Mouse (Mus musculus) embryo, embryonic 9.5 days (tissue): ENCODE results near the gene Cadm3.
A peak's percentile ranks its signal among the peaks of the same experiment; 100 is the strongest.

Experiments
- DNase-seq: peaks from one replicate; pipeline ENCODE4 v3.0.0-alpha.2; 2017; ENCODE audit errors: extremely low spot score

The Cadm3 gene

DNA sequence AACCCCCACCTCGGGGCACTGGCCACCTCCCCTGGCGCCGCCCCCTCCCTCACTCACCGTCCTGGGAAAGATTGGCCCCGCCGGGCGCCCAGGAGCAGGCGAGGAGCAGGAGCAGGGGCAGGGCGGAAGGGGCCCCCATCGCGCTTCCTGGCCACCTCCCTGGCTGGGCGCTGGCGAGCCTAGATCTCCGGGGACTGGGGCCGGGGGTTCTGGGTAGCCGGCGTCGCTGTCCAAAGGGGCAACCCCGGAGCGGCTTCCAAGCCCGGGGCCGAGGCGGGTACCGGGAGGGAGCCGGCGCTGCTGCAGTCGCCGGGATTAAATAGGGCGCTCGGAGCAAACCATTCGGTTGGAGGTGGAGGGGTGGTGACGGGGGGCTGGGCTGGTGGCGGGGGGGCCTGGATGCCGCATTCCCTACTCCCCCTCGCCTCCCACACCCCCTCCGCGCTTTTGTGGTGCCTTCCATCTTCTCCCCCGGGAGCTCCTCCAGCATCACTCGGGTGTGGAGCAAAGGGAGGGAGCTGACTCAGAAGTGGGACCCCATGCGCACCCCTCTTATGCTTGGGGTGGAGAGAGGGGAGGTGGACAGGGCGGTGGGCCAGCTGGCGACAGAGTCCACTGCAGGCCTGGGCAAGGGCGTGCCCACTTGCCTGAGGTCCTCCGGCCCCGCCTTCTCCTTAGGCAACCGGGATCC, at the start of gene Cadm3:
TSS of gene Cadm3 (minus strand) at position 340 of the 691 bp plus-strand sequence.
- DNase-seq = peak; percentile 69

DNA sequence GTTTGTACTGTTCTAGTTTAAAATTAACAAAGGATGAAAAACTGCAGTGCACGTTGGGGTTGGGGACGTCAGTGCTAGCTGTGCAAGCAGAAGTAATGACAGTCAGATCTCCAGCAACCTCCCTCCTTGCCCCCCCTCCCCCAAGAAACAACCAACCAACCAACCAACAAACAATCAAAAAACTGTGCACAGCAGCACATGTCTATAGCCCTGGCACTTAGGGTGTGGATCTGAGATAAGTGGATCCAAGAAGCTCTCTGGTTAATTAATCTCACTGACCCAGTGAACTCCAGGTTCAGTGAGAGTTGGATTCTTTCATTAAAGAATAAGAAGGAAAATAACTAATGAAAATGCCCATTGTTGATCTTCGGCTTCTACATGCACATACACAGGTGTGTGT, 47.1 kb upstream of the Cadm3 start:
- DNase-seq = no peak

DNA sequence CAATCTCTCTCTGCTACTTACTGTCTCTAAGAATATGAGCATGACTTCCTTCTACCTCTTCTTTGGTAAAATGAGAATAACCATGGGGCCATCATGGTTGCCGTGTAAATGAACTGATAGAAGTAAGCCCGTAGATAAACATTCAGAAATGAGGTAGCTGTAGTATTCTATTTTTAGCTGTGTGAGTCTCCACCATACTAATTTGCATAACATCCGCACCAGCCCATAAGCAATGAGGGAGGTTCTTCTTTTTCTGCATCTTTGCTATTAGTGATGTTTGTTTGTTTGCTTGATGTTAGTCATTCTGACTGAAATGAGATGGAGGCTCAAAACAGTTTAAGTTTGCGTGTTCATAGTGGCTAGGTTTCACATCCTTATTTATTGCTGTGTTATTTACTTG, 44.4 kb upstream of the Cadm3 start:
- DNase-seq = no peak

DNA sequence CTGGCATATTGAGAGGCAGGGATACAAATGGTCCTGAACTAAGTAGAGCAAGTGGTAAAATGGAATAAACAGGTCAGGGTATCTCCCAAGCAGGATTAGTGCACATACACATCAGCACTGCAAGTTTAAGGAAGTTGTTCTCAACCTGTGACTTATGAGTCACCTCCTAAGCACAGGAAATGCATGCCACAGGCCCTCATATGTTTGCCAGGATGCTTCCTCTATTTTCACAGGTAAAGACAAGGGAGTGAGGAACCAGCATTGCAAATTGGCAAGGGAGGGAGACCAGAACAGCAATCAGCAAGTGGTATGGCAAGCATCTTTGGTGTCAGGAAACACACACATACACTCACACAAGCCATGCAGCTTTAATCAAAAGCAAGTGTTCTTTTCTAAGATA, 41.6 kb upstream of the Cadm3 start:
- no peak for DNase-seq

DNA sequence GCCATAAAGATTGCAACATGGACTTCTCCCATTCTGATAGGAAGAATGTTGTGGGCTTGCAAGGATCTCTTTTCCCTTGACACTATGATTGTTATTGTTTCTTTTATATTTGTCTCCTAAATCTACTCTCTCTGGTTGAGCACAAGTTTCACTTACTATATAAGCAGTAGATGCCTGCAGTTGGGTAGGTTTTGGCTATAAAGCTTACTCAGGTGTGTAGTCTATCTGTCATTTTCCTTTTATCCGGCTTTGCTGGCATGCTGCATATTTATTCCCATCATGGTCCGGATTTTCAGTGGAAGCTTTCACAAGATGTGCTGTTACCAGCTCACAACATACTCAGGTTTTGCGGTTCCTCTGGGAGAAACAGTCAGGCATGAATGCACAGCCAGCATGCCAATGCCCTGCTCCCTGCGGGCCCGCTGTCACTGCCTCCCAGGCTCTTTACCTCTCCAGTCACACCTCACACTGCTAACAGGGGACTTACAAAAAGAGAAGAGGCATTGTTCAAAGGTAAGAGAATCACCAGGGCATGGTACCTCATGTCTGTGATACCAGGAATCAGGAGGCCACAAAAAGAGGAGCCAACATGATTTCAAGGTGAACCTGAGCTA, 37.3 kb upstream of the Cadm3 start:
- DNase-seq = no peak

DNA sequence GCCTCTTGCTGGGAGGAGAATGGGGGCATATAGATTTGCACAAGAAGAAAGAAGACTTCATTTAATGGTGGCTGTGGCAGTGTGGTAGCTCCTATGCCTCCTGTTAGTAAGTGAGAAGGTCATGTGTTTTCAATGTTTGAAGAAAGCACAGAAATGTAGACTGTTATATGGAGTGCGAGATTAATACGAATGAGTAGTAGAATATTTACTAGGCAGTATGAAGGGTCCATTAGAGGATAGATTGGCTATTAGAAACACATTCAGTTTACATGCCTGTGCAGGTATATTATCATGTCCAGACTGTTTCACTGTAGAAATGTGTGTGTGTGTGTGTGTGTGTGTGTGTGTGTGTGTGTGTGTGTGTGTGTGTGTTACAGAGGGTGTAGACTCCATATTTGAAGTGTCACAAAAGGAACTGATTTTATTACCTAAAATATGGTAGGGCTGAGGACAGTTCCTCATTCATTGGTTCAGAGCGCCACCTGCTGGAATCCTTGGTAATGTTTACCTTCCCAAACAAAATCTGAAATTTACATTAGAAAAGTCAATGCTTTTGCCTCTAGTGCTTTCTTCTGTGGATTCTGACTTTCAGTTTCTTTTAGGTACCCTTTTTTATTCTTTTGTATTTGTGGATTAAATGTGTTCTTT, 31.0 kb upstream of the Cadm3 start:
- peak; percentile 55 for DNase-seq

DNA sequence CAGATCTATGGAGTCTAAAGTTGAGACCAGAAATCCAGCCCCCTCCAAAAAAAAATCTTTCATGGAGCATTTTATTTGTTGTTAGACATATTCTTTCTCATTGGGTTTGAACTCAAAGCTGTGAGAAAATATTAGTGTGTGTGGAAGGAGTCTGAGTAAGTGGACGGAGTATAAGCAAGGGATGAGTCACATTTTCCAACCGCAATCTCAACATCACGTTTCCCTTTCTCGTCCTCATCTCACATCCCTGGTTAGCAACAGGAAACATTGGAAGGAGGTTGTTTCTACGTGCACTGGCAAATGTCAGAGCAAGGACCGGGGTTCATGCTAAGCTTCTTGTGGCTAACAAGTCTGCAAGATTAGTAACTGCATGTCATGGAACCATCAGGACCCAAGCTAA, 24.3 kb upstream of the Cadm3 start:
- DNase-seq = no peak

DNA sequence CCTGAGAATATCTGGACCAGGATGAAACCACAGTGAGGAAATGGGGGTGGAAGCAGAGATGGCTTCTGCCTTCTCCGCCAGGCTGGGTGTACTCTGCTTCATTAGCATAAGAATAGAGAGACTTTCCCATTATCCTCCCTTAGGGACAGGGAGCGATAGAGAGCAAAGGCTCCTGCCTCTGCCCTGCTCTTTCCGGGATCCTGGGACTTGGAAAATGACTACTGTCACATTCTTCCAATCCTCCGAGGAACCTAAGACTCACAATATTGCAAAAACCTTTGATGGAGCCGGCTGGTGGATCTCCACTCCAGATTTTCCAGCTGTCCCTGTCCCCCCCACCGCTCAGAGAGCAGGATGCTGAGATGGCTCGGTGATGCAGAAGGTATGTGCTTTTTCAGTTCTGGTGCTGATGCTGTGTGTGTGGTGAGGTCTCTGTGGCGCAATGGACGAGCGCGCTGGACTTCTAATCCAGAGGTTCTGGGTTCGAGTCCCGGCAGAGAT, 22.5 kb upstream of the Cadm3 start:
- peak; percentile 69 for DNase-seq

DNA sequence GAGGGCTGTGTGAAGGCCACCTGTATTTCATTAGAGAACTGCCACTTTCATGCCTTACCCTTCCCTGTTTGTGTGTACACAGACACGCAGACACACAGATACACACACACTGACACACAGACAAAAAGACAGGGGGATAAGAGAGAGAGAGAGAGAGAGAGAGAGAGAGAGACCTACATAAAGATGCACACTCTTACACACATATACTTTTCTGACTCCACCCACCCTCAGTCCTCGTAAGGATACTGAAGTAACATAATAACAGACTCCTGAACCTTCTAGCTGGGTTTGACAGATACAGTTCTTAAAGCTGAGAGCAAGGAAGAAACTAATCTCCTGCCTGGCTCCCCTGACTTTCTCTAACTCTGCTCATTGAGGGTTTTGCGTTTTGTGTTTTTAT, 21.9 kb upstream of the Cadm3 start:
- no peak for DNase-seq

DNA sequence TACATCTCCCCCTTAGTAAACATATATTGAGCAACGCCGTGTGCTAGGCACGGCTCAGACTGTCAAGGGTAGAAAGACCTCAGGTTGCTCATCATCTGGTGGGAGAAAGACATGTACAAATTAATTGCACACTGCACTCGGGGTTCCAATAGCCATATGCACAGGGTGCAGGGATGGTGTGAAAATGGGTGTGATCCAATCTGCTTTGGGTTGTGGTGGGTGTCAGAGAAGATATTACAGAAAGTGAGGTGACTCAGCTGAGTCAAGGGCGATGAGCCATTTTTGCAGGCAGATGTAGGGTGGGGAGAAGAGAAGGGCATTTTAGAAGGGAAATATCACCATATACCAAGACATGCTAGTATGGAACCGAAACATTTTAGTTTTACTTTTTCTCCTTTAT, 13.9 kb upstream of the Cadm3 start:
- DNase-seq = no peak

DNA sequence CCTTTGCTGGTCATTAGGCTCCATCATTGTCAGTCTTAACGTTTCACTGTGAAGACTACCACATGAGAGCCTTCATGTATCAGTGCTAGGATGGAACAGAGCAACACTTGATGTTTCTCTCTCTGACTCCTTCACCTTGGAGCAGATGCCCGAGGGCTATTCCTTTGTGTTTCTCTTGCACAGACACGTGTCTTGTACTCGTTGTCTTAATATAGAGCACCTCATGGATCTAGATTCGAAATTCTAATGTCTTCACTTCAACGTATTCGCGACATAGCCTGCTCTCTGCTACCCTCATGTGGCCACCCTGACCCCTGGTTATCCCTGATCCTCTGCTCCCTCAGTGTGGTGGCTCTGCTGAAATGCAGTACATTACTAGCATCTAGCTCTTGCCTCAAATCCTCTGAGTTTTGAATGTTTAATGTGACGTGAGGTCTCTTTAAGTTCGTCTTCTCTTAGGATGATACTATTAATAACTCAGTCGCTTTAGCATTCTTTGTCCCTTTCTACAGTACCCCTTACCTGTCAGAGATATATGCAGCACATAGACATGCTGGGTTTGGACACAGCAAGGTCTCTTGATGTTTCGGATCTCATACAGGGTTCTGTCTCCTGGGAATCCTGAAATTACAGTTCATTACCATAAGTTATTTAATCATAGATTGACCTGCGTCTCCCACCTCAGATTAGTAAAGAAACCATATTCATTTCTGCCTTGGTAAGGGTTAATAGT, 10.1 kb upstream of the Cadm3 start:
- peak; percentile 52 for DNase-seq

DNA sequence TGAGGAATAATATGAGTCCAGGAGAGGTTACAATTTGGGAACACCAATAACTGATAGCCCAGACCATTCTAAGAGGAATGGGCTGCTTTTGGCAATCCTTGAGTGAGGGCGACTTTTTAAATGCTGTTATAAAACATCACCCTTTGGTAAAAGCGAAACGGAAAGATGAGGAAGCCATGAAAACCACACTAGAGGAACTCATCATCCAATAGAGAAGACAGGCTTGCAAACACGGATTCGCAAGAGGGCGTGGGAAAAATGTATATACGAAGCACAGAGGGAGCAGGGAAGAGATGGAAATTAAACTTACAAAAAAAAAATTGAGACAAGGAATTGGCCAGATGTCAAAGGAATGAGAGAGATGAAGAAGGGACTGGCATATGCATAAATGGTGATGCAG, 6.5 kb upstream of the Cadm3 start:
- DNase-seq = no peak

DNA sequence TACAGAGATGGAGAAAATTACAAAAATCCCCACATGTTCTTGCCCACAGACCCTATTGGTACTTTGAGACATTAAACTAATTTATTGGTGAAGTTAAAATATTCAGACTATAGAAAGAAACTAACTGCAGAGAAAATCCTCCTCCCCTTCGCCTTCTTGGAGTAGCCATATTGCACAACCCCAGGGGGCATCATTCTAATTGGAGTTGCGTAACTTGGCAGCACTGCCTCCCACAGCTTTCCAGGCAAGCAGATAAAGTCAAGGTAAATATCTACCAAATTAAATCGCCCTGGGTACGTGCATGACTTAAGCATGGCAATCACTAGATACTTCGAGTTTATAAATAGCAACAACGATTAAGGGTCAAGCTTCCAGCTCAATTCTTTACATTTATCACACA, 4.1 kb upstream of the Cadm3 start:
- DNase-seq = no peak

DNA sequence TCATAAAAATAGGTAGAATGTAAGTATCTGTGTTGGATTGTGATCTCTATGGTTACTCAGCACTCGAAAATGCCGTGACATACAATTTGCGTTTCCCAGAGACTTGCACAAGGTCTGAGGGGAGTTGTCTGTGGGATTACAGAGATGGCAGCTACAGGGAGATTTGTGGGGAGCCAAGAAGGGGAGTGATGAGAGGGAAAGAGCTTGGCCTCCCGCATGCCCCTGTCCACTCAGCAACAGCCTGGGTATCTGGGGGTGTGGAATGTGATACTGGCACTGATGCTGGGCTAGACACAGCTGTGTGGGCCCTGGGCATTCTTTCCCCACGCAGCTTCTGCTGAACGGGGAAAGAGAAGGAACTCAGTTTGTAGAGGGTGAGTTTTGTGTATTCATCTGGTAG, 3.0 kb upstream of the Cadm3 start:
- DNase-seq = no peak

DNA sequence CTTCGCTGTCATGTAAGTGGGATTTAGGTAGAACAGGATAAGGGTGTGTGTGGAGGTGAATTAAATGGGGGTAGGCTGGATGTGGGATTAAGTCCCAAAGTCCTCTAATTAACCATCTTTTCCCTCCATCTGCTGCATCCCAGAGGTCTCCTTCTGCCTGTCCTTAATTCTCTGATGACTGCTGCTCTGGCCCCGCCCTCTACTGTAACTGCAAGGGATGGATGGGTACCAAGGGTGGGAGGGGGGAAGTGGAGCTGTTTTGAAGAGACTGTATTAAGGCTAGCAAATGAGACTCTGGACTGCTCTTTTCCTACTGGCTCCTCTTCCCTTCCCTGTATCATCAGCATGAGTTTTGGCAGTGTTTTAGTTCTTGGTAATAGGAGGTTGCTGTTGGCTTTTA, 2.1 kb upstream of the Cadm3 start:
- no peak for DNase-seq

DNA sequence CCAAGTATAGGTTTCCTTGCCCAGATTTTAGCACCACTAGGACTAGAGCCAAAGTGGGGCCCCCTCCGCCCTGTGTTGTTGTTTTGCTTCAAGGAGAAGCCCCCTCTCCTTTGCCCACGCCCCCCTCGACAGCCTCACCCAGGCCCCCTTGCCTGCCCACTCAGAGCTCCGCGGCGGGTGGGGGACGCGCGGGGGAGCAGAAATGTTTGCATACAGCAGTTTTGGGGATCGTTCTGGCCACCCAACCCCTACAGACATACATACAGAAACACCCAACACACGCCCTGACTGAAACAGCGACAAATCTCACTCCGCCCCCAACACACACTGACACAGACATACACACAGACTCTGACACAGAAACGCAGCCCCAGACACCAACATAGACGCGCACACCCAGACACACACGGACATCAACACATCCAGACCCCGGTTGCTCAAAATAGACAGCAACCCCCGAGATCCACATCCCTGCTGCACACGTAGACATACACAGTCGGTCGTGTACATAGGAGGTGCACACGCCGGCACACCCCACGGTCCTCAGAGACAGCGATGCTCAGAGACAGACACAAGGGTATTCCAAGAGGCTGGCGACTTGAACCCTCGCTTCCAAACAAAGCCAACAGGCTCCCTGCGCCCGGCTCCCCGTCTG, 667 bp downstream of the Cadm3 start:
- DNase-seq = peak; percentile 16

DNA sequence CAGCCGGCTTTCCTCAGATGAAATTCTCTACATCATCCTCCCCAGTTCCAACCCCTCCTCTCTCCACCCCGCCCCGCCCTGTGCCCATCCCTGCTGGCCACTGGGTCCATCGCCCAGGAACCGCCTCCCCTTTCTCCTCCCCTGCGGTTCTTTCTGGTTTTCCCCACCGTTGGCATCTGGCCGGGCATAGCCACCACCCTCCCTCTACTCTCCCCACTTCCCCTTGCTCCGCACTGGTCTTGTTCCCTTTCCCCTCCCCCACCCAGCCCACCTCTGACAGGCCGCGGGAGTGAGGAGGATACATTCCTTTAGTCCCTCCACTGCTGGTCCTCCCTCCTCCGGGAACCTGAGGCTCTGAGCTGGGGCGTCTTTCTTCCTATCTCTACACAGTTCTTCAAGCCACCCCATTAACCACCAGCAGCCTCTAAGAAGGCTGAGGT, 1.5 kb downstream of the Cadm3 start:
- peak; percentile 23 for DNase-seq

DNA sequence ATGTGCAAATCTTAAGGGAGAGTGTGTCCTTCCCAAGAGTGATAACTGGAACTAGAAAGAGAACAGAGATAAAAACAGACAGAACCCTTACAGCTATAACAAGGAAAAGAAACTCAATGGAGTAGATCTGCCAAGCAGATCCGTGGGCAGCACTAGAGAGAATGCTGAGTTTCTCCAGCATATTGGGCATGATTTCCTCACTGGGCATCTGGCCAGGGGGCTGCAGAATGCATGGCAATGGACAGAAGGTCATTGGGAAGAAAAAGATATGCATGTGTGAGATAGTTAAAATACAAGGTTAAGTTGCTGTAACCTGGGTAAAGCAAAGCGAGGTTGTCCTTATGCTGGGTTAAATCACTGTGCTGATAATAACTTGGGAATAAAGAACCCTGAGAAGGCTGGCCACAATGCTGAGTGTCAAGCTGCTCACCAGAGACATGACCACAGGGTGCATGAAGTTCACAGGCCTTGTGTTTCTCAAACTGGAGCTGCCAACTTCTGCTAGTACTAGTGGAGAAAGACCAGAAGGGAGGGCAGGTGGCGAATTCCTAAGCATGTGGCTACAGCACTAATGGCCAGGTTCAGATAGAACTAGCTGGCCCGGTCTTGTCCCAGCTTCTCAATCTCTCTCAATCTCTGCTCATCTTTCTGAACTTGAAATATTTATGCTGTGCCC, 3.2 kb downstream of the Cadm3 start:
- DNase-seq = no peak

DNA sequence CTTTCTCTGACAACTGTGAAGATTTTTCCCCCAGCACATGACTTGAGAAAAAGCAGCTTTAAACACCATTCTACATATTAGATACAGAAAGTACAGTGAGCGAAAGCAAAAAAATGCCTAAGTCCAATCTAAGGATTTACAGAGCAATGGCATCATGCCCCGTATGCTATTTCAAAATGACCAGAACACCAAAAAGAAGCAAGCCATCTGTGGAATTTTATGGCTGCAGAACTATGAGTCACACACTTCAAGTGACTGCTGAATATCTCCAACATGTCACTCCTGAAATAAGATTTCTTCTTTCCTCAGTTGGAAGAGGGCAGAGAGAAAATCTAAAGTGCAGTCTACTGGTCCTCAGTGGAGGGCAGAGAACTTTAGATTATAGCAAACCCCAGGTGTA, 4.1 kb downstream of the Cadm3 start:
- DNase-seq = no peak

DNA sequence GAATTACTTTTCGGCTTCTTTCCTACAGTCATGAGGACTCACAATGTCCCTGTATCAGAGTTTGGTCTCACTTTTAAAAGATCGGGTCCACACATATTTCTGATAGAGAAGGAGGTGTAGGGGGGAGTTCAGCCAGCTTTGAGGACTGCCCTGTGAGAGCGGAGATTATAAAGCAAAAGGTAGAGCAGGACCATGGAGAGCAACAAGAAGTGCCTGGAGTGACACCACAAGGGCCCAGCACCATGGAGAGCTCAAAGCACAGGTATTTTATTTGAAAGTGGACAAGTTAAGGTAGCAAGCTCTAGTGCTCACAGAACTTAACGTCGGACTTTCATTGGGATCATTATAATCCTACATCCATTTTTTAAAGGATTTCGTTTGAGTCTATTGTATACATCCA, 5.8 kb downstream of the Cadm3 start:
- peak; percentile 65 for DNase-seq

DNA sequence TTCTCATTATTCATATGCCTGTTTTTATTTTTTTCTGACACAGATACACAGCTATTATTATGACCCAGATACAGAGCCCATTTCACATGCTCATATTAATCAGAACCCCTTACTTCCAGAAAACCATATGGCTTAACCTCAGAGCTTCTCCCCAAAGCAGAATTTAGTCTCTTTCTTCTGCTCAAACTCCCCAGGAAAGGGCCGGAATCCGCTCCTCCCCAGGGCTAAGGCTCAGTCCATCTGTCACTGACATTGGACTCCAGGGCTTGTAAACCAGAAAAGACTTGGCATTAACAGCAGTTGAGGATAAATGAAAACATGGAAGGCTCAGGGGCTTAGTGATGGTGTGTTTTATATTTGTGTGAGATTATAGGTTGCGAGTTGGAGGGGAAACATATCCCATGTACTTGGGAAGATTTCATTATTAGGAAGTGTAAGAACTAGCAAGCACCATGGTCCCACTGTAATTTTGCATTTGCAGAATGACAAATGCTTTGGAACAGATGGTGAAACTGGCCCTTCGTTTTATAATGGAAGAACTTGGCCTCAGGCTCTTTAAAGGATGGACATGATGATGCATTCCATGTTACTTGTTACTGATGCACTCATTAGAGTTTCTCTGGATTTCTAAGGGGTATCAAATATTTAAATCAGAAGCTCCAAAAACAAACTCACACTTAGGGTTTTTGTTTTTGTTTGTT, 7.8 kb downstream of the Cadm3 start:
- DNase-seq = no peak
